Mouse (Mus musculus) olfactory bulb, adult 2 months (tissue): Measurements from ENCODE around the gene Mxi1. TPM values are rescaled to one million over a fixed set of nuclear protein-coding genes. Genes with fewer than 3 reads are reported as not detected.

Source experiments
- H3K27ac ChIP-seq: fragments of 200-500 bp; 2 replicates; pipeline ENCODE4 v1.5.1; 2012; ENCODE audit warnings: low read depth, low read length; ENCODE audit not compliant: insufficient read depth
- H3K4me1 ChIP-seq: fragments of 200-500 bp; 2 replicates; pipeline ENCODE4 v1.6.1; 2012; ENCODE audit warnings: low read length; ENCODE audit not compliant: control insufficient read depth, insufficient read depth
- H3K4me3 ChIP-seq: fragments of 200-500 bp; 2 replicates; pipeline ENCODE4 v1.5.1; 2012; ENCODE audit warnings: mild to moderate bottlenecking, low read depth, low read length, moderate library complexity; ENCODE audit not compliant: insufficient read depth
- CTCF ChIP-seq: fragments of 200-500 bp; IDR thresholded peaks from 2 replicates; pipeline ENCODE4 v1.5.1; 2012; ENCODE audit warnings: low read depth, mild to moderate bottlenecking, low read length, moderate library complexity; ENCODE audit not compliant: insufficient read depth
- POLR2A ChIP-seq: fragments of 200-500 bp; IDR thresholded peaks from 2 replicates; pipeline ENCODE4 v1.6.1; 2012; ENCODE audit warnings: mild to moderate bottlenecking, low read depth, low read length, moderate library complexity; ENCODE audit not compliant: insufficient read depth
- WGBS: fragments of 180-500 bp; shearing (Covaris S2); methylation state at CpG from one replicate; pipeline ENCODE4 v1.1.7; 2018; 5-methylcytosine and 5-hydroxymethylcytosine counted together
- polyA plus RNA-seq: library from polyadenylated mRNA; stranded (reverse); fragments of >200 nt; gene quantifications from 2 replicates; pipeline ENCODE4 v1.2.4, GENCODE M21; 2012; ENCODE audit warnings: low replicate concordance; ENCODE audit not compliant: missing spikeins, insufficient read depth, insufficient read length

The Mxi1 gene
- polyA plus RNA-seq, 1 experiment = not detected

DNA sequence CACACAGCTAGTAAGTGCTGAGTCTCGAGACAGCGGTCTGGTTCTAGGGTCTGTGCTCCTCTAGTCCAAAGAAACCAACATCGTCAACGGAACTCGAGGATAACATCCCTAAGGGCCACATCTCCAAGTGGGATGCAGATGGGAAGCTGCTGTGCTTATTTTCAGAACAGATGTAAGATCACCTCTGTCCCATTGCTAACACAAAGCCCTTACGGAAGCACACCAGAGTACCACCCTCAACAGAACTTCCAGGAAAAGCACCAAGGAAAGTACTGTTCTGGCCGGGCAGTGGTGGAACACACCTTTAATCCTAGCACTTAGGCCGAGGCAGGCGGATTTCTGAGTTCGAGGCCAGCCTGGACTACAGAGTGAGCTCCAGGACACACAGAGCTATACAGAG, 68.1 kb downstream of the Mxi1 start:
- no peak for TF ChIP-seq CTCF
- 93% methylated on average over 10 of the region's 10 CpGs for WGBS
- no peaks in the 10 kb centered on the region for H3K4me1 ChIP-seq

DNA sequence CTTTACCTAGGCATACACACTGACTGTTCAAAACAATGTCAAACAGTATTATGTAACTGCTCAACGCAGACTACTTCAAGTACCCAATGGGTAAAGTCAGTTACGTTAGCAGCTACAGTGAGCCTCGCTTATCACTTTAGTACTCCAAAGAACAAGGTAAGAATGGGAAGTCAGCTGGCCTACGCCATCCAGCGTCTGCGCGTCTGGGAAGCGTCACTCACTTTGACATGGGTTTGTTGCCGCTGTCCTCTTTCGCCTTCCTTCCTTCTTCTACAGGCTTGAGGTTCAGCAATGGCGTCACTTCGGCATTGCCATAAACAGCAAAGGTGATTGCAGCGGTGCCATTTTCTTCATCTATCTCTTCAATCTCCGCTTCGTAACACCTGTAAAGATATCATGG, 73.0 kb downstream of the Mxi1 start:
- Histone ChIP-seq H3K4me3 (no peak overlapping the region), H3K27ac (no peak overlapping the region), H3K4me1 (no peaks in the 10 kb centered on the region)
- no peak for TF ChIP-seq CTCF
- TF ChIP-seq POLR2A = no peak
- 96% methylated on average over 15 of the region's 15 CpGs for WGBS

More for the DNA sequence above, 68.1 kb downstream of the Mxi1 start:
- H3K27ac ChIP-seq = no peak overlapping the region
- H3K4me3 ChIP-seq = no peak overlapping the region

DNA sequence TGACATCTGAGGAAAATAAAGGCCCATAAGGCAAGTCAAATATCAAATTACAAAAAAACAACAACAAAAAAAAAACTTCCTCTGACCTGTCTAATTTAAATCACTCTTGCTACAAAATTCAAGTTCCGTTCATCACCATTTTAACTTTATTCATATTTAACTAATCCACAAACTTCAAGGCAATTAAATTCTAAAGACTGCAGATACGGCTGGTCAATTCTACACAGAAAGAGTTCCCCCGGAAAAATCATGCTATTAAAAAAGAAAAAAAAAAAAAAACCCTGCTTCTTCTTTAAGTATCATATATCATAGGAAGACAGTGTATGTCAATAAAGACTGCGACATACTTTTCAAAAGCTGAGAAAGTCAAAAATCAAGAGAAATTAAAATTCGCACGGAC, 79.1 kb downstream of the Mxi1 start:
- WGBS = 12% methylated on average over 6 of the region's 6 CpGs
- Histone ChIP-seq H3K27ac (no peak overlapping the region), H3K4me3 (peak overlapping the region; percentile 99), H3K4me1 (peaks cover 3% of the 10 kb centered on the region)
- no peak for TF ChIP-seq CTCF
- no peak for TF ChIP-seq POLR2A

DNA sequence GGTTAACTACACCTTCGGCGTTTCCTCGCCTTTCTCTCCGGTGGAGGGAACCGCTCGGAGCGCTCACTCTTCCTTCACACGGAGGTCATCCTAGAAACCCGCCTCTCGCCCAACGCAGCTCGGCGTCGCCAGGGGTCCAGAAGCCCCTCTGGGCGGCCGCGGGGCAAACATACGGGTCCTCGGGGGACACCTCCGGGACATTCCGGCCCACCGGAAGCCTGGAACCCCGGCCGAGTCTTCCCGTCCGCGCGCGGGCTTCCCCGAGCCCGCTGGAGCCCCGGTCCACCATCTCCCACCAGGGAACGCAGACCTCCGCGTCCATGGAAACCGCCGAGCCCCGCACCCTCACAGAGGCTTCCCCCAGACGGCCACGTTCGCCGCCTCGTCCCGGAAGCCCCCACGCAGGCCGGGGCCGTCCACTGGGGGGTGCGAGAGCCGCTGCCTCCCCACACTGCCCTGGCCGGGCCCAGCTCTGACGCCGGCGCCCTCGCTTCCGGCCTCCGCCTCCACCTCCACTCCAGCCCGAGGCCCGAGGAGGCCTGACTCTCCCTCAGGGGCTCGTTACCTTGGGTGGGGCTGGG, 79.6 kb downstream of the Mxi1 start:
- TF ChIP-seq CTCF (no peak), POLR2A (no peak)
- H3K27ac ChIP-seq = peak overlapping the region; percentile 73
- H3K4me3 ChIP-seq = peak overlapping the region; percentile 99
- peaks cover 4% of the 10 kb centered on the region for H3K4me1 ChIP-seq
- under 1% methylated on average over 59 of the region's 59 CpGs for WGBS

DNA sequence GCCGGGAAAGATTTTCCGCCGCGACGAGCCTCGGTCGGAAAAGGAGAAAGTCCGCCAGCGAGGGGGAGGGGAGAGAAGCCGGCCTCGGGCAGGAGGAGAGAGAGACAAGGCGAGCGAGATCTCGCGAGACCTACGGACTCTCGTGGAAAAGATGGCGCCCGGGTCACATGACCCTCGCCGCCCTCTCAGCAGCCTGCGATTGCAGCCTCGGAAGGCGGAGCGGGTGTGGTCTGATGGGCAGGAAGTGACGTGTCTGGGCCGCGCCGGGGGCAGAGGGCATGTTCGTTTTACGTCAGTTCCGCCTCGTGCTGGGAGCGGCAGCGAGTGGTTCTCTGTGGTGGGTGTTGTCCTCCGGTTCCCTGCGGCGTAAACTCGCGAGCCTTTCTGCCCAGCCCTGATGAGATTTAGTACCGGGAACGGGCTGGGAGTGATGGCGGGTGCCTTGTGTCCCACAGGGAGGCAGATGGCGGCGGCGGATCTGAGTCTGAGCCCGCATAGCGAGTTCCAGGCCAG, 80.2 kb downstream of the Mxi1 start, which contains the start of gene Smndc1:
TSS of gene Smndc1 (minus strand) at position 84 of the 513 bp plus-strand sequence.
- H3K4me3 ChIP-seq = peak within 1 kb of the TSS; percentile 99
- H3K4me1 ChIP-seq = peaks cover 4% of the 10 kb centered on the region
- peak within 1 kb of the TSS; percentile 95 for H3K27ac ChIP-seq
- under 1% methylated on average over 48 of the region's 48 CpGs for WGBS
- TF ChIP-seq CTCF (no peak), POLR2A (peak; percentile 78)

DNA sequence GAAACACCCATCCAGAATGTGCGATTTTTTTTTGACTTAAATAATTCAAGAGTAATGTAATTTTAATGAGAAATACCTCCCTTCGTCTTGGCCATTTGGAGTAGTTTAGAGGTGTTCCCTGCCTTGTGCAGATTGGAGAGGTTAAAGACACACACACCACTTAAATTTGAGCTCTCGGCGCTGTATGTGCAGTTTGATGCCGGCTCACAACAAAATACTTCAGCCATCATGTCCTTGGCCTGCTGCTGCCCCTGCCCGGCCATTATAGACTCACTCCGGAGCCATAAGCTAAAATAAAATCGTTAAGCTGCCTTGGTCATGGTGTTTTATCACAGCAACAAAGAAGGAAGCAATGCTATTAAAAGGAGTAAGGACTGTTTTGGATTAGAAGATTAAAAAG, 81.1 kb downstream of the Mxi1 start:
- no peak overlapping the region for H3K27ac ChIP-seq
- peak overlapping the region; percentile 13; the same call in 1 of the 2 replicates for H3K4me3 ChIP-seq
- H3K4me1 ChIP-seq = peaks cover 4% of the 10 kb centered on the region
- TF ChIP-seq CTCF (no peak), POLR2A (no peak)
- 37% methylated on average over 8 of the region's 8 CpGs for WGBS

DNA sequence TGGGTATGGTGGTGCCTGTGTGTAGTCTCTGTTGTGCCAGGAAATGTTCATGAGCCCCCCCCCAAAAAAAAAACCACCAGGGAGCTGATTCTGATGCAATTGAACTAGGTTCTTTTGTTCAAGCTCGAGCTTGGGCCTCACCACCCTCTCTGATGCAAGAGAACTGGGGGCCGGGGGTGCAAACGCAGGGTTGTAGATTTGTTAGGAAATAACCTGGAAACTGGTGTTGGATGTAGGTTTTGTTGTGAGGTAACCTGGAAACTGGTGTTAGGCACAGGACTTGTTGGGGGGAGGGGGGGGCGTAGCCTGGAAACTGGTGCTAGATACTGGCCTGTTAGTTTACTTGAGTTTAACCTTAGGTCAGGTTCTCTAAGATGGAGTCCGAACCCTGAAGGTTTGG, 81.5 kb downstream of the Mxi1 start:
- Histone ChIP-seq H3K4me3 (no peak overlapping the region), H3K27ac (no peak overlapping the region), H3K4me1 (peaks cover 4% of the 10 kb centered on the region)
- TF ChIP-seq POLR2A = no peak
- WGBS = 73% methylated on average over 5 of the region's 5 CpGs

DNA sequence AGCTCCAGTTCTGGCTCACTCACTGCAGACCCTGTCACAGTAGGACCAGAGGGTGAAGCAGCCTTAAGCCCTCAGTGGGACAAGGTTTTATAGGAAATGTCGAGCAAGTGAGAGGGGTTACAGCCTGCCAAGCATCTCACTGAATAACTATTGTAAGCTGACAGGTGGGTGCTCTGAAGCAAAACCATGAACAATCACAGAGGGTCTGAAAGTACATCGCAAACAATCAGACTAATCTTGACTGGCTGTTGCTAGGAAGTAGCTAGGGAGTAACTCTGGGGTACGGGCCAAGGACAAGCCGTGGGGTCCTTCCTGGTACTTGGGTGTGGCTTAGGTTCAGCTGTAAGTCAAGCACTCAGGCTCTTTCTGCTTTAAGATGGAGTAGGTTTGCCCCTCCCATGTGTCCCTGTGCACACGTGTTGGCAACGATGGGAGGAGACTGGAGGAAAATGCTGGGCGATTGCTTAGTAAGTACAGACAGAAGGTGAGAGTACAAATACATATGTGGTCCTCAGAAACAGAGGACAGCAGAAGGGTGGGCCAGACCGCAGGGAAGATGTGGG, 82.5 kb downstream of the Mxi1 start:
- peaks cover 4% of the 10 kb centered on the region for H3K4me1 ChIP-seq
- no peak overlapping the region for H3K4me3 ChIP-seq
- WGBS = 42% methylated on average over 8 of the region's 8 CpGs
- no peak overlapping the region for H3K27ac ChIP-seq
- TF ChIP-seq POLR2A = no peak
- TF ChIP-seq CTCF = no peak

DNA sequence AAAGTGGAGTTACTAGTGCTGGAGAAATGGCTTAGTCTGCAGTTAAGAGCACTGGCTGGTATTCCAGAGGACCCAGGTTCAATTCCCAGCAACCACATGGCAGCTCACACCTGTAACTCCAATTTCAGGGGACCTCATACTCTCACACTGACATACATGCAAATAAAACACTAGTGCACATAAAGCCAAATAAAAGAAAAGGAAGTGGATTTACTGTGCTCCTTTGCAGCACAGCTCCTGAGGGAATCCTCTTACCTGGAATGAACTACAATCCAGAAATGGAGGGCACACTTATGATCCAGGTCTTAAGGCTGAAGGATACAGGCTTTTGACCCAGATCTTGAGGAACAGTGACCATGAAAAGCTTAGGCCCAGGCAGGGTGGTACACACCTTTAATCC, 83.3 kb downstream of the Mxi1 start:
- H3K4me3 ChIP-seq = no peak overlapping the region
- no peak overlapping the region for H3K27ac ChIP-seq
- peaks cover 4% of the 10 kb centered on the region for H3K4me1 ChIP-seq
- TF ChIP-seq POLR2A (no peak), CTCF (no peak)
